18 mouse cellular contexts compared by ENCODE assay signal in genomic region chr1:61137210-61137885, GRCm38 (mm10).
"Had no signal": no experiment of that assay in that cellular context is flagged by ENCODE, and none has a peak within 500 bp of the region (broad histone marks: within the 10 kb centered on the region; RNA-seq: fewer than 3 reads in every experiment).

No protein-coding gene starts in this region.

- H3K9ac ChIP-seq: limb, embryonic 12.5 days; limb, embryonic 15.5 days; liver, embryonic 14.5 days; liver, postnatal 0 days; lung, embryonic 14.5 days; midbrain, embryonic 12.5 days; neural tube, embryonic 12.5 days; neural tube, embryonic 15.5 days had no signal

- H3K9me3 ChIP-seq: limb, embryonic 12.5 days; limb, embryonic 15.5 days; midbrain, embryonic 12.5 days; neural tube, embryonic 12.5 days; neural tube, embryonic 15.5 days had no signal

- H3K4me3 ChIP-seq: limb, embryonic 12.5 days; limb, embryonic 15.5 days; midbrain, embryonic 12.5 days; neural tube, embryonic 12.5 days; neural tube, embryonic 15.5 days had no signal

- H3K27ac ChIP-seq: limb, embryonic 12.5 days; limb, embryonic 15.5 days; liver, embryonic 14.5 days; macrophage; midbrain, embryonic 12.5 days; neural tube, embryonic 12.5 days; neural tube, embryonic 15.5 days had no signal

- H3K4me2 ChIP-seq: limb, embryonic 12.5 days; limb, embryonic 15.5 days; liver, embryonic 11.5 days; lung, embryonic 14.5 days; midbrain, embryonic 12.5 days; neural tube, embryonic 12.5 days; neural tube, embryonic 15.5 days had no signal

- ATAC-seq: liver, postnatal 0 days; lung, postnatal 0 days had no signal

- H3K36me3 ChIP-seq: limb, embryonic 12.5 days; limb, embryonic 15.5 days; midbrain, embryonic 12.5 days; neural tube, embryonic 12.5 days; neural tube, embryonic 15.5 days had no signal

- H3K27me3 ChIP-seq: limb, embryonic 12.5 days; limb, embryonic 15.5 days; neural tube, embryonic 12.5 days; neural tube, embryonic 15.5 days had no signal

- DNase-seq: kidney, adult 11 months; kidney, adult 9 months; kidney, postnatal 14 days; left cerebral cortex, postnatal 4 days; liver, postnatal 0 days; lung, embryonic 14.5 days; thymus, adult 2 months; thymus, postnatal 14 days; thymus, postnatal 4 days had no signal
